In the genomic region with DNA sequence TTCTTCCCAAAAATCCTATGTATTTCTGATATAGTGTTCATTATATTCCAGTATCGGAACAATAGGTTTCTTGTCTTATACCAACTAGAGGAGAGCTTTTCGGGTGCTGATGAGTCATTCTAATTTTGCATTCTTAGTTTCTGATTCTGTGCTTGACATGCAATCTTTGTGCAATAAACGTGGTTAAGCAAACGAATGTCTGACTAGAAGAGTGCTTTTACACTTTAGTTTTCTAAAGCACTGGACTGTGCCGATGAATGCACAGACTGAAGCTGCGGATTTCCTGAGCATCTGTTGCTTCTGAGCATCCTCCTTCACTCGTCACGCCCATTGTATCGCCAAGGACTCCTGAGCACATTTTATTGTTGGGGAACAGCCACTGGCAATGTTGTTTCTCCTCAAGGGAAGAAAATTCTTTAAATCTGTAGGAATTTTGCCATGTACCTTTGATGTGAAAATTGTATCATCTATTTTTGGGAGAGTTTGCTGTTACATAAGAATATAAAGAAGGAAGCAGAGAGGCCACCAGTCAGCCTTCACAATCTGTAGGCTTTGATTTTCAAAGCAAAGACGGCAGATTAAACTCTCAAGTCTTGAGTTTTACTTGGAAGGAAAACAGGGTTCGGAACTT, we compare ENCODE assay signal across 19 mouse cellular contexts.
DNase-seq lines count a peak whose midpoint lies in the region; ATAC-seq lines count a peak whose summit lies in the region.
"Had no signal": no experiment of that assay in that cellular context is flagged by ENCODE, and none has a peak within 500 bp of the region (broad histone marks: within the 10 kb centered on the region; RNA-seq: fewer than 3 reads in every experiment).

No protein-coding gene starts in this region.

- intact Hi-C loops in left cerebral cortex, postnatal 36 days (cut with DNase I), result loop anchor here (5.0 kb wide), 3 partner anchors 114 to 344 kb away; a partner anchor contains a TSS

- DNase-seq in layer of hippocampus, adult 11-12 months (ENCODE audit: low spot score), result peak; percentile 31
- DNase-seq in layer of hippocampus, adult 9-10 months (ENCODE audit: low spot score), result no peak
- DNase-seq in right cerebral cortex, adult 18-20 months, result peak; percentile 46
- no peak for DNase-seq in right cerebral cortex, postnatal 4 days
- DNase-seq in NIH3T3 (ENCODE audit: low read depth), result peak; percentile 60
- peak; percentile 37 to 42 for DNase-seq in left cerebral cortex, postnatal 36 days (ENCODE audit: low spot score in 2 of 2)
- no peak for DNase-seq in cerebellum, postnatal 36 days
- DNase-seq: adrenal gland, postnatal 14 days; cerebellum, adult 11-12 months; cerebellum, postnatal 25 days; gastrocnemius, adult 2 months; heart, postnatal 10 days; kidney, adult 2 months; kidney, postnatal 14 days; thymus, postnatal 36 days had no signal

- no peak for ATAC-seq in megakaryocyte, adult 5-6 weeks (ENCODE audit: poor library complexity, severe bottlenecking)
- ATAC-seq: forebrain, embryonic 14.5 days; inflammation-experienced regulatory T-cells, adult 6 months; midbrain, embryonic 13.5 days had no signal

Comparison
In these comparisons a context has a peak if more than half of its experiments do, and no peak if none do; other contexts are left out.
1. DNase-seq: peak in layer of hippocampus, adult 11-12 months (single experiment), right cerebral cortex, adult 18-20 months (single experiment), NIH3T3 (single experiment) and left cerebral cortex, postnatal 36 days (2 of 2); none in layer of hippocampus, adult 9-10 months (single experiment), right cerebral cortex, postnatal 4 days (single experiment) and cerebellum, postnatal 36 days (0 of 2).